Mouse (Mus musculus) lung, adult 18-20 months (tissue): ENCODE data around the gene Olfr1002.
"Not testable (repeated sequence)": the region's sequence is repeated elsewhere in the genome, so short reads cannot be mapped to it uniquely, and the experiment has no call there.

Source experiments
- DNase-seq, 2 experiments: peaks; one replicate each; pipeline ENCODE4 v3.0.0; 2022; ENCODE audit warnings: mixed read lengths in 2 of 2

Olfr1002 gene

GRCm38 (mm10) chr2:85650604-85651003 is at the start of gene Olfr1002:
Olfr1002 (minus strand) TSS chr2:85650704.
- no peak for DNase-seq

GRCm38 (mm10) chr2:85689131-85689530 is 38.6 kb upstream of the Olfr1002 start, which contains the start of gene Olfr1008:
Olfr1008 (plus strand) TSS chr2:85689431.
- DNase-seq: no peak

- DNase-seq: no peak
Observed at GRCm38 (mm10) chr2:85678667-85679066, 28.2 kb upstream of the Olfr1002 start, which contains the start of gene Olfr1006. Olfr1006 (minus strand) TSS chr2:85678767.

- DNase-seq: not testable (repeated sequence)
Observed at GRCm38 (mm10) chr2:85664355-85664754, 13.9 kb upstream of the Olfr1002 start, which contains the start of gene Olfr154. Olfr154 (minus strand) TSS chr2:85664455.

GRCm38 (mm10) chr2:85611803-85612202 is 38.7 kb downstream of the Olfr1002 start, which contains the start of gene Olfr1000:
Olfr1000 (minus strand) TSS chr2:85611903.
- DNase-seq: no peak
